Mouse (Mus musculus) adrenal gland, adult 8-10 months (tissue): ENCODE measurements around the gene Zfp784. TPM values are rescaled to one million over a fixed set of nuclear protein-coding genes. Genes with fewer than 3 reads are reported as not detected.
"Not testable (repeated sequence)": the region's sequence is repeated elsewhere in the genome, so short reads cannot be mapped to it uniquely, and the experiment has no call there.

ENCODE experiments used
- DNase-seq: peaks from one replicate; pipeline ENCODE4 v3.0.0; 2022
- total RNA-seq, 4 experiments: library from RNA; stranded (reverse); gene quantifications; 2 replicates each; pipeline ENCODE4 v1.2.4; 2022

Zfp784 gene
- total RNA-seq, 4 experiments from 2014 or later, result 4.3 to 7.8 (median 6.0) TPM

DNA sequence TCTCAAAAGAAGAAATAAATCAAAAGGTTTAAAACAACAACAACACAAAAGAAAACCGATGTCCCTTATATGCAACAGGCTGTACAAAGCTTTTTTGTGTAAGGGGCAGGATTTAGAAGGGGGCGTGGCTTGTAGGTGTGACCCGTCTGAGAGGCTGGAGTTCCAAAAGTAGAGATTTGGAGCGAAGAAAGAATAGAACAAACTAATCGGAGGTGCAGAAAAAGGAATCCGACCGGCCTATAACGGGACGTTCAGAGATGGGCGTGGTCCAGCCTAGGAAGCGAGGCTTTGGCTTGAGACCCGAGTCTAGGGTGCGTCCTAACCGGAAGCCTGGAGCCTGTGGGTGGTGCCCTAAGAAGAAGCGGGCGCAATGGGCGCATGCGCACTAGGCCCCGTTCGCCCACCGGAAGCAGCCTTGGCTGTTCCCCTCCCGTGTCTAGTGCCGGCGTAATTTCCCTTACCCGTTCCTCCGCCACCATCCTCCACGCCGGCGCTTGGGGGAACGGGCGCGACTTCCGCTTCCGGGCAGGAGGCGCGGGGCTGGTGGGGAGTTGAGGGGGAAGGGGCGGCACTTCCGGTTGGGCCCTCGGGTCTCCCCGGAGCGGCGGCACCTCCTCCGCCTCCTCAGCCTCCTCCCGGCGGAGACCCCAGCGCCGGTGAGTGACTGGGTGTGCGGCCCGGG, 18.1 kb downstream of the Zfp784 start, which contains the start of the genes Zfp865 and Ccdc106:
Zfp865 (plus strand) TSS at position 377 of the 682 bp plus-strand sequence.
Ccdc106 (plus strand) TSS at position 554 of the 682 bp plus-strand sequence.
- peak; percentile 99 for DNase-seq

GRCm38 (mm10) chr7:5019576-5019975, 18.7 kb downstream of the Zfp784 start:
- DNase-seq, result not testable (repeated sequence)

DNA sequence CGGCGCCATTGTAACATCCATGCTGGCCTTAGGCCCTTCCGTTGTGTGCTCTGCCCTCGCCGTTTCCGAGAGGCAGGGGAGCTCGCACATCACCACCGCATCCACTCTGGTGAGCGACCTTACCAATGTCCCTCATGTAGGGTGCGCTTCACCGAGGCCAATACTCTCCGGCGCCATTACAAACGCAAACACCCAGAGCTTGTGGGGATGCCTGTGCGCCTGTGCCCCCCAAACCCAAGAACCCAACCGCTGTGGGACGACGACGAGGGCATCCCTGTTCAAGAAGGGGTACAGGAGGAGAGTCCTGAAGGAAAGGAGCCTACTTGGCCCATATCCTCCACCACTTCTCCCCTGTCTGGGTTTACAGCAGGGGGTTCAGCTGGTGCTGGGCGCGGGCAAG, 20.3 kb downstream of the Zfp784 start:
- DNase-seq, result no peak

DNA sequence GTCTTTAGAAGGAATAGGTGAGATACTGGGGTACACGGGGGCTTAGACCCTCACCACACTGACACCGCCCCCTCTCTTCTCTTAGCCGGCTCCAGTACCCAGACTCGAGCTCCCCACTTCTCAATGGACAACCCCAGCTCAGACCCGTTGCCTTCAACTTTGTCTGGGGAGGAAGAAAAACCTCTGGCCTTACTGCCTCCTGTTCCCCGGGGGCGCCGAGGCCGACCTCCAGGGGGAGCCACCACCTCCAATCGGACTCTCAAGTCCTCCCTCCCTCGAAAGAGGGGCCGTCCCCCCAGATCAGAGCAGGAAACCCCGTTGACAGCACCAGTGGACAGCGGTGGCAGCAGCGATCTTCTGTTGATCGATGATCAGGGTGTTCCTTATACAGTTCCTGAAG, 20.9 kb downstream of the Zfp784 start:
- DNase-seq, result no peak

DNA sequence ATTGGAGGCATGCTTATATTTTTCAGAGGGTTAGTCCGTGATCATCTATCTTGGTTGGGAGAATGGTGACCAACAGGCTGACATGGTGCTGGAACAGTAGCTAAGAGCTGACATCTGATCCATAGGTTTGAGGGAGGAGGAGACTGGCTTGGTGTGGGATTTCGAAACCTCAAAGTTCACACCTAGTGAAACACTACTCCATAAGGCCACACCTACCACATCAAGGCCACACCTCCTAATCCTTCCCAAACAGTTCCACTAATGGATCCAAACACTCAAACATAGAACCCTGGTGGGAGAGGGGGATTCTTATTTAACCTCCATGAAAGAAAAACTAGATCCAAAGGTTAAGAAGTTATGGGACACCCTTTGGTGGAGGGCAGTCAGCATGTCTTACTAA, 21.3 kb downstream of the Zfp784 start:
- DNase-seq, result no peak

- DNase-seq, result no peak
Measured at GRCm38 (mm10) chr7:5016057-5016456, 22.2 kb downstream of the Zfp784 start.

DNA sequence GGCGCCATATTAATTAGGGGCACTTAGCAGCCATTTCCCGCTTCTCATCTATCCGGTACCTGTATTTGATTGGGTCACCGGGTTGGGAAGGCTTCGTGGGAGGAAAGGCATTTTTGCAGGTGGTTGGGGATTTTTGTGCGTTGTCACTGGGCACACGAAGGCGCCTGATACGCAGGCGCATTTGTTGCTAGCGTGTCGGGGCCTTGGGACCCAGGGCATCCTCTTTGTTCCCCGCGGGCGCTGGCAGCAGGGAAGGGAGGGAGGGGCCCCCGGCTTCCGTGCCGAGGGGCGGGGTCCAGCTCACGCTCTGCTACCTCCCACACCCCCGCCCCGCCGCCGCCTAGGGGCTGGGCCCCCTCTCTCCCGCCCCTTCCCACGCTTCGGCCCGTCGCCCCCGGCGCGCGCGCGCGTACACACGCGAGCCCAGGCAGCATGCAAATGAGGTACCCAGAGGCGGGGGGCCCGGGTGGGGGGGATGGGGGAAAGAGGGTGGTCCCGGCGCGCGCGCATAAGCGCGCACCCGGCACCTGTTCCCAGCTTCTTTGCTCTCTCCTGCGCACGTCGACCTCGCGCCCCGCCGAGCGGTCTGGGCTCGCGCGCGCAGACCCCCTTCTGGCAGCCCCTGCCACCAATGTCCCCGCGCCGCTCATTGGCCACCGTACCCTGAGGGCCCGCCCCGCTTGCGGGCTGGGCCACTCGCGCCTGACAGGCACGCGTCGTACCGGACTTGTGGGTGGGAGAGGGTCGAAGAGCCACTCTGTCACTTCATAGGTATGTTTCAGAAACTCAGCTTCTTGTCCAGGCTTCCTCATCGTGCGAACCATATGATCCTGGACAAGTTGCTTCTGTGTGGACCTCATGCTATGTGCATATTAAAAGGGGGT, 22.9 kb downstream of the Zfp784 start, which contains the start of gene Gm44973:
Gm44973 (plus strand) TSS at position 379 of the 884 bp plus-strand sequence.
- peak; percentile 89 for DNase-seq

GRCm38 (mm10) chr7:5014251-5015117, 23.8 kb downstream of the Zfp784 start, which contains the start of the genes Zfp524 and Fiz1:
TSS of gene Zfp524 (plus strand) at chr7:5014415.
TSS of gene Fiz1 (minus strand) at chr7:5014697.
- peak; percentile 92 for DNase-seq

DNA sequence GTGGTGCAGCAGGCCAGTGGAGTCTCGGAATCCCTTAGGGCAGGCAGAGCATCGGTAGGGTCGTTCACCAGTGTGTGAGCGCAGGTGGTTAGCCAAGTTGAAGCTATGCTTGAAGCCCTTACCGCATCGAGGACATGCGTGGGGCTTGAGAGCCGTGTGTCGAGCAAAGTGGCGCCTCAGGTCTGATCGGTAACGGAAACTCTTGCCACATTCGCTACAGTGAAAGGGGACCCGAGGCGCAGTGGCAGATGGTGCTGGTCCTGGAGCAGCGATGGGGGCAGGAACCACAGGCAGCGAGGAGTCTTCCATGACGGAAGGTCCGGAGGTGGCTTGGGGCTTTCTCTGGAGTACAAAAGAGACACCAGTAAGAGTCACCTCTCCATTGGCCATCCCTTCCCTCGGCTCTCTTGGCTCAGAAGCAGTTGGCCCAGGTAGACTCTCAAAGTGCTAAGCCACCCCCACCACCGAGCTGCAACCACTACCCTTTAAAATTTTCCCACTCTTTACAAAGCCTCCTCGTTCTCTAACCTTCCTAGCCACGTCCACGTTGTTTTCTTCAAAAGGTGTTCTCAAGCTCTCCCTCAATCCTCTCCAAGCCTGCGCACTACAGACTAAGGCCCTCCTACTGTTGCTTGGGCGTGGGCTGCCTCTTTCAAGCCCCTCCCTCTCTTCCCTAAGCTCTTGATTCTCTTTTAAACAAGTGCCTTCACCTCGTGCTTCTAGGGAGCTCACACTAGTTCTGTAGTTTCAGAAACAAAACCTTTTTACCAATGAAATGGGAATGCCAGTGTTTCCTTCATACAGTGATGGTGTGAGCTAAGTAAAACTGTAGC, 25.3 kb downstream of the Zfp784 start:
- no peak for DNase-seq

DNA sequence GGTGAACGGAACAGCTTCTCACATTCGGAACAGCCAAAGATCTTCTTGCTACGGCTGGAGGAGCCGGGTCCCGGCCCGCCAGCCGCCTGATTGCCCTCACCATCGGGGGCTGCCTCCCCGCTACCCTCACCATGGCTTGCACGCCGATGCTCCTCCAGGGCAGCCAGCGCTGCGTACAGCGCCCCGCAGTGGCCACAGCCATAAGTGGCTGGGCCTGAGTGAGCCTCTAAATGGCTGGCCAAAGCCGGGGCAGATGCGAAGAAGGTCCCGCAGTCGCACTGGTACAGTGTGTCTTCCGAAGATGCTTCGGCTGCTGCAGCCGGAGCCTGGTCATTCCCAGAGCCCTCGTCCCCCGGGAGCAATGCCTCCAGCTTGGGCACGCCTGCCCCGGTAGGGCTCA, 30.0 kb downstream of the Zfp784 start:
- no peak for DNase-seq

DNA sequence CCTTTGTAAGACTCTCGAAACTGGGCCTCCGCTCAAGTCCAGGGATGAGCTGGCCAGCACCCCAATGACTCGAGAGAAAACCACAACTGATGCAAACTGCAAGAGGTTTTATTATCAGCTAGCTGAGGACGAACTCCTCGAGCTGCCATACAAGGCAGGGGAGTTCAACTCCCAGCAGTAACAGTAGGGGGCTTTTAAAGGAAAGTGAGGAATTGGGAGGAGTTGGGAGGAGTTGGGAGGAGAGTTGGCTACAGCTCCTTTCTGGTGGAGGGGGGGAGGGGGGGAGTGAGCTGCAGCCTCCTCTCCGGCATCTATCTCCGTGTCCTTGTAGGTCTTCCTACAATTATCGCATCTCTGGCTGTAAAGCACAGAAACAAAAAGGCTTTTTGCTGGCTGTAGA, 35.4 kb downstream of the Zfp784 start:
- not testable (repeated sequence) for DNase-seq

GRCm38 (mm10) chr7:4999876-5000275, 38.4 kb downstream of the Zfp784 start:
- DNase-seq, result no peak

- DNase-seq, result no peak
Measured at GRCm38 (mm10) chr7:4996934-4997333, 41.3 kb downstream of the Zfp784 start.

GRCm38 (mm10) chr7:4996003-4996895, 42.0 kb downstream of the Zfp784 start, which contains the start of gene Zfp579:
TSS of gene Zfp579 (minus strand) at chr7:4996158.
- DNase-seq, result peak; percentile 86

DNA sequence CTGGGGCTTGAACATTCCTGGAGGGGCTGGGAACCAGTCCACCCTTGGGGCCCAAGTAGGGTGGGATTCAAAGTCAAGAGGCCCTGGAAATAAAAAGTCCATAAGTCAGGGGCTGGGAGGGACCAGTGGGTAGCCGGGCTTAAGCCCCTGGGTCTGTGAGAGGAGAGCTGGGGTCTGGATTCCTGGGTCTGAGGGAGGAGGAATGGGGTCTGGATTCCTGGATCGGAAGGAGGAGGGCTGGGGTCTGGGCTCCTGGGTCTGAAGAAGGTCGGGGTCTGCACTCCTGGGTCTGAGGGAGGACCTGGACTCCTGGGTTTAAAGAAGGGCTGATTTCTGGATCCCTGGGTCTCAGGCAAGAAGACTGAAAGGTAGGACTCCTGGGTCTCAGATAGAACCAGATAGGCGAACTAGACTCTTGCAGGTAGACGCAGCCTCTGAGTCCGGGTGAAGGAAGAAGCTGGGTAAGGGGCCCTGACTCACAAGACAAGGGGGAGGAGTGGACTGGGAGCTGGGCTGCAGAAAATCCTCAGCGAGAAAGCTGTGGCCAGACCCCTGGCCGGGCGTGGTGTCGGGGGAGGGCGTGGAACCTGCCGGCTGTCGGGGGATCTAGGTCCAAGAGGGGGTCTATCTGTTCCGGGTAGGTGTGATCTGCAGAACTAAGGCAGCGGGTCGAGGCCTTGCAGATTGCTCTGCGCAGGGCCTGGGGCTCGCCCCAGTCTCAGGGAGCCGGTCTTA, 42.8 kb downstream of the Zfp784 start:
- no peak for DNase-seq

DNA sequence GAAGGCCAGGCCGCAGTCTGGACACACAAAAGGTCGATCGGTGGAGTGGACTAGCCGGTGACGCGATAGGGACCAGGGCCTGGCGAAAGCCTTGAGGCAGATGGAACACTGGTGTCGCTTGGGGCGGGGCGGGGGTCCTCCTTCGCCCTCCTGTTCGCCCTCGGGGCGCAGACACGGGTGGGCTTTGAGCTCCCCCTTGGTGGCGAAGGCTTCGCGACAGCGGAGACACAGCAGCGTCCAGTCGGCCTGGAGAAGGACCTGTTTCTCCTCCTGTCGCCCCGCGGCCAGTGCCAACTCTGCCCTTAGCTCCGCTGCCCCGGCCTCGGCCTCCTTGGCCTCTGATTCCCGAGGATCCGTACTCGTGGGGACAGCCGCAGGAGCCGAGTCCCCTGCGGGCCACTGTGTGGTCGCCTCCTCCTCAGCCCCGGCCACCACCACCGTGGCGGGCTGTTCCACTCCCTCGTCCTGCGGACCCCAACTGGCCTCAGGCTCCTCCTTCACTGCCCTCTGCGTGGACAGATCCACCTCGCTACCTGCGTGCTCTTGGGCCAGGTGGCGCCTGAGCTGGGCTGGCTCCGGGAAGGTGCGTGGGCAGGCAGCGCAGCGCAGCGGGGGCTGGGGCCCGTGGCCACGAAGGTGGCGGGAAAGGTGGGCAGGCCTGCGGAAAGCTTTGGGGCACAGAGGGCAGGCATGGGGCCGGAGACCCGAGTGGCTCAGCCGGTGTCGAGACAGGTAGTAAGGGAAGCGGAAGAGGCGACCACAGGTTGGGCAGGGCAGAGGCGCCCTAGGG, 44.1 kb downstream of the Zfp784 start:
- DNase-seq, result no peak

DNA sequence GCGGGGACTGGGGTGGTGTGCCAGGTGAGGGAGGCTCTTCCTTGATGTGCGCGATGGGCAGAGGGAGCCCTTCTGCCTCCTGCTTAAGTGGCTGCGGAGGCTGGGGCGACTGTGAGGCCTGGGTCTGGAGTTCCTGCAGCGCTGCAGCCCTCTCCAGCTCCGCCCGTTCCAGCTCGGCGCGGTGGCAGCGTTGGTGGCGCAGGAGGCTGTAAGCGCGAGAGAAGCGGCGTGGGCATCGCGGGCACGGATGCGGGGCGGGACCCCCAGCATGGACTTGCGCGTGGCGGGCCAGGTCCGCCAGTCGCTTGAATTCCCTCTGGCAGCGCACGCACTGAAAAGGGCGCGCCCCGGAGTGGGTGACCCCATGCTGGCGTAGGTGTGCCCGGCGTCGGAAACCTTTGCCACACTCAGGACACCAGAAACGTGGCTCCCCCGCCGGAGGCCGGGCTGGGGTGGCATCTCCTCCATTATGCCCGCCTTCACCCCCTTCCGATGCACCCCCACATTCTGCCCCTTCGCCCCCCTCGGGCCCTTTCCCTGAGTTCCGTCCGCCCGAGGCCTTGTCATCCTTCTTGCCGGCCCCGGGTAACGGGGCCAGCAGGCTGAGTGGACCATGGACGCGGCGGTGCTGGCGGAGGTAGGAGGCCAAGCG, 44.8 kb downstream of the Zfp784 start:
- DNase-seq, result no peak

DNA sequence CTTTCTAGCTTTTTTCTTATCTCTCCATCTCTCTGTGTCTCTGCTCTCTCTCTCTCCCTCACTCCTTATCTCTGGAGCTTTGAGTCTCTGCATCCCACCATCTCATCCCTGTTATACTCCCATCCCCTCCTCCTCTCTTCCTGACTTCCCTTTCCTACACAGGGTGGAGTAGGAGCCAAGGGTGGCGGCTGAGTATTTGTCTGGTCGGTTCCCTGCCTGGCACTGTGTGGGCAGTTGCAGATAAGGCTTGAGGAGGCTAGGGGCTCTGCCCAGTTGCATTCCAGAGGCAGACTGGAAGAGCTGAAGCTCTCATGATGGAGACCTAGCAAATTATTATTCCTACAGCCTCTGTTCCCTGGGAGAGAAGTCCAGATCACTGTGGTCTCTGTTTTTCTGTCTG, 50.0 kb downstream of the Zfp784 start:
- no peak for DNase-seq
